Mouse (Mus musculus): ENCODE results near the gene Luc7l2. TPM values are rescaled to one million over a fixed set of nuclear protein-coding genes. Genes with fewer than 3 reads are reported as not detected.

Gene Luc7l2
- polyA plus RNA-seq, 1 experiment: 356 TPM

GRCm38 (mm10) chr6:38623457-38623856 is 72.3 kb downstream of the Luc7l2 start:
- Histone ChIP-seq H3K36me3 (ENCODE audit: control insufficient read depth, insufficient read depth, low read length, poor library complexity, severe bottlenecking) (no peaks in the 10 kb centered on the region), H3K27ac (ENCODE audit: insufficient read depth, low read length) (no peak overlapping the region), H3K4me1 (ENCODE audit: control insufficient read depth, insufficient read depth, low read length) (no peaks in the 10 kb centered on the region), H3K9ac (ENCODE audit: low read depth, poor library complexity, severe bottlenecking) (no peak overlapping the region), H3K9me3 (replicated peaks; ENCODE audit: control insufficient read depth, insufficient read depth, low read length, poor library complexity, severe bottlenecking) (no peaks in the 10 kb centered on the region), H3K27me3 (ENCODE audit: control insufficient read depth, insufficient read depth, low read length, poor library complexity, severe bottlenecking) (no peaks in the 10 kb centered on the region), H3K4me3 (ENCODE audit: low read depth, low read length) (no peak overlapping the region)
- TF ChIP-seq POLR2A (IDR thresholded peaks at IDR 0.05; ENCODE audit: insufficient read depth, low read length) (no peak), CTCF (IDR thresholded peaks at IDR 0.05; ENCODE audit: low read depth, low read length) (no peak), EP300 (IDR thresholded peaks at IDR 0.05; ENCODE audit: insufficient read depth, low read depth, low read length) (no peak)

- no peaks in the 10 kb centered on the region for H3K9me3 ChIP-seq (replicated peaks; ENCODE audit: control insufficient read depth, insufficient read depth, low read length, poor library complexity, severe bottlenecking)
- no peaks in the 10 kb centered on the region for H3K4me1 ChIP-seq (ENCODE audit: control insufficient read depth, insufficient read depth, low read length)
- no peak overlapping the region for H3K9ac ChIP-seq (ENCODE audit: low read depth, poor library complexity, severe bottlenecking)
- no peaks in the 10 kb centered on the region for H3K36me3 ChIP-seq (ENCODE audit: control insufficient read depth, insufficient read depth, low read length, poor library complexity, severe bottlenecking)
- H3K27ac ChIP-seq (ENCODE audit: insufficient read depth, low read length): no peak overlapping the region
- TF ChIP-seq CTCF (IDR thresholded peaks at IDR 0.05; ENCODE audit: low read depth, low read length) (no peak), EP300 (IDR thresholded peaks at IDR 0.05; ENCODE audit: insufficient read depth, low read depth, low read length) (no peak), POLR2A (IDR thresholded peaks at IDR 0.05; ENCODE audit: insufficient read depth, low read length) (no peak)
- no peak overlapping the region for H3K4me3 ChIP-seq (ENCODE audit: low read depth, low read length)
- no peaks in the 10 kb centered on the region for H3K27me3 ChIP-seq (ENCODE audit: control insufficient read depth, insufficient read depth, low read length, poor library complexity, severe bottlenecking)
Observed at GRCm38 (mm10) chr6:38624439-38624838, 73.3 kb downstream of the Luc7l2 start.

- no peak overlapping the region for H3K27ac ChIP-seq (ENCODE audit: insufficient read depth, low read length)
- no peaks in the 10 kb centered on the region for H3K36me3 ChIP-seq (ENCODE audit: control insufficient read depth, insufficient read depth, low read length, poor library complexity, severe bottlenecking)
- TF ChIP-seq POLR2A (IDR thresholded peaks at IDR 0.05; ENCODE audit: insufficient read depth, low read length) (no peak), CTCF (IDR thresholded peaks at IDR 0.05; ENCODE audit: low read depth, low read length) (no peak), EP300 (IDR thresholded peaks at IDR 0.05; ENCODE audit: insufficient read depth, low read depth, low read length) (no peak)
Observed at GRCm38 (mm10) chr6:38626086-38626485, 75.0 kb downstream of the Luc7l2 start.

GRCm38 (mm10) chr6:38627081-38627480 is 75.9 kb downstream of the Luc7l2 start:
- Histone ChIP-seq H3K9ac (ENCODE audit: low read depth, poor library complexity, severe bottlenecking) (no peak overlapping the region), H3K36me3 (ENCODE audit: control insufficient read depth, insufficient read depth, low read length, poor library complexity, severe bottlenecking) (no peaks in the 10 kb centered on the region), H3K9me3 (replicated peaks; ENCODE audit: control insufficient read depth, insufficient read depth, low read length, poor library complexity, severe bottlenecking) (no peaks in the 10 kb centered on the region), H3K4me1 (ENCODE audit: control insufficient read depth, insufficient read depth, low read length) (no peaks in the 10 kb centered on the region), H3K27ac (ENCODE audit: insufficient read depth, low read length) (no peak overlapping the region), H3K4me3 (ENCODE audit: low read depth, low read length) (no peak overlapping the region), H3K27me3 (ENCODE audit: control insufficient read depth, insufficient read depth, low read length, poor library complexity, severe bottlenecking) (no peaks in the 10 kb centered on the region)
- TF ChIP-seq POLR2A (IDR thresholded peaks at IDR 0.05; ENCODE audit: insufficient read depth, low read length) (no peak), CTCF (IDR thresholded peaks at IDR 0.05; ENCODE audit: low read depth, low read length) (no peak), EP300 (IDR thresholded peaks at IDR 0.05; ENCODE audit: insufficient read depth, low read depth, low read length) (no peak)

More at GRCm38 (mm10) chr6:38626086-38626485, 75.0 kb downstream of the Luc7l2 start:
- Histone ChIP-seq H3K27me3 (ENCODE audit: control insufficient read depth, insufficient read depth, low read length, poor library complexity, severe bottlenecking) (no peaks in the 10 kb centered on the region), H3K9ac (ENCODE audit: low read depth, poor library complexity, severe bottlenecking) (no peak overlapping the region), H3K4me3 (ENCODE audit: low read depth, low read length) (no peak overlapping the region), H3K9me3 (replicated peaks; ENCODE audit: control insufficient read depth, insufficient read depth, low read length, poor library complexity, severe bottlenecking) (no peaks in the 10 kb centered on the region), H3K4me1 (ENCODE audit: control insufficient read depth, insufficient read depth, low read length) (no peaks in the 10 kb centered on the region)

- Histone ChIP-seq H3K9me3 (replicated peaks; ENCODE audit: control insufficient read depth, insufficient read depth, low read length, poor library complexity, severe bottlenecking) (no peaks in the 10 kb centered on the region), H3K9ac (ENCODE audit: low read depth, poor library complexity, severe bottlenecking) (no peak overlapping the region), H3K27ac (ENCODE audit: insufficient read depth, low read length) (no peak overlapping the region), H3K36me3 (ENCODE audit: control insufficient read depth, insufficient read depth, low read length, poor library complexity, severe bottlenecking) (no peaks in the 10 kb centered on the region), H3K27me3 (ENCODE audit: control insufficient read depth, insufficient read depth, low read length, poor library complexity, severe bottlenecking) (no peaks in the 10 kb centered on the region), H3K4me1 (ENCODE audit: control insufficient read depth, insufficient read depth, low read length) (no peaks in the 10 kb centered on the region), H3K4me3 (ENCODE audit: low read depth, low read length) (no peak overlapping the region)
- TF ChIP-seq EP300 (IDR thresholded peaks at IDR 0.05; ENCODE audit: insufficient read depth, low read depth, low read length) (no peak), POLR2A (IDR thresholded peaks at IDR 0.05; ENCODE audit: insufficient read depth, low read length) (no peak), CTCF (IDR thresholded peaks at IDR 0.05; ENCODE audit: low read depth, low read length) (no peak)
Observed at GRCm38 (mm10) chr6:38627486-38627885, 76.4 kb downstream of the Luc7l2 start.

DNA sequence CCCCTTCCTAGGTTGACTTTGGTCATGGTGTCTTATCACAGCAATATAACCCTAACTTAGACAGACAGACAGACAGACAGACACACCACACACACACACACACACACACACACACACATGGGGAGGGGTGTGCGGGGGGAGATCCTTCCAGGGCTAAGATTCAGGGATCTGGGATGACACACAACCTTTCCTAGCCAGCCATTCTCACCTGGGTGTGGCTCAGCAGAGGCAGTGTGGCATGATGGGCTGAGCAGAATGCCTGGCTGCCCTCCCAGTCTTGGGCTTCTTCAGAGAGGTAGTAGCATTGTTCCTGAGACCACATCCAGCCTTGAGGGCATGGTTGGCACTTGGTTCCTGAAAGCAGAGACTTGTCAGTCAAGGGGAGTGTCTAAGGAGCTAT is 78.4 kb downstream of the Luc7l2 start:
- H3K9ac ChIP-seq (ENCODE audit: low read depth, poor library complexity, severe bottlenecking): no peak overlapping the region
- no peaks in the 10 kb centered on the region for H3K4me1 ChIP-seq (ENCODE audit: control insufficient read depth, insufficient read depth, low read length)
- H3K4me3 ChIP-seq (ENCODE audit: low read depth, low read length): no peak overlapping the region
- H3K9me3 ChIP-seq (replicated peaks; ENCODE audit: control insufficient read depth, insufficient read depth, low read length, poor library complexity, severe bottlenecking): no peaks in the 10 kb centered on the region
- no peak overlapping the region for H3K27ac ChIP-seq (ENCODE audit: insufficient read depth, low read length)
- no peaks in the 10 kb centered on the region for H3K36me3 ChIP-seq (ENCODE audit: control insufficient read depth, insufficient read depth, low read length, poor library complexity, severe bottlenecking)
- H3K27me3 ChIP-seq (ENCODE audit: control insufficient read depth, insufficient read depth, low read length, poor library complexity, severe bottlenecking): no peaks in the 10 kb centered on the region
- TF ChIP-seq POLR2A (IDR thresholded peaks at IDR 0.05; ENCODE audit: insufficient read depth, low read length) (no peak), EP300 (IDR thresholded peaks at IDR 0.05; ENCODE audit: insufficient read depth, low read depth, low read length) (no peak), CTCF (IDR thresholded peaks at IDR 0.05; ENCODE audit: low read depth, low read length) (no peak)

Measured in ES-Bruce4 (cell line).